Mouse (Mus musculus) testis, adult 2 months (tissue): ENCODE measurements at regions not wholly inside any gene's neighbourhood (a gene's known extent, or its start where the extent isn't known, plus 50 kb on each side); places are given as distances from the start of the nearest gene placed in this dataset.

Experiments used
- H3K27ac ChIP-seq: fragments of 200-500 bp; 2 replicates; pipeline ENCODE4 v1.5.1; 2012; ENCODE audit warnings: low read depth, low read length; ENCODE audit not compliant: control insufficient read depth, insufficient read depth
- H3K27me3 ChIP-seq: fragments of 200-500 bp; 2 replicates; pipeline ENCODE4 v1.6.1; 2012; ENCODE audit warnings: mild to moderate bottlenecking, low read length, moderate library complexity; ENCODE audit not compliant: control insufficient read depth, insufficient read depth
- H3K36me3 ChIP-seq: fragments of 200-500 bp; 2 replicates; pipeline ENCODE4 v1.6.1; 2012; ENCODE audit warnings: mild to moderate bottlenecking, low read length; ENCODE audit not compliant: control insufficient read depth, insufficient read depth
- H3K4me1 ChIP-seq: fragments of 200-500 bp; 2 replicates; pipeline ENCODE4 v1.6.1; 2012; ENCODE audit warnings: low read length; ENCODE audit not compliant: control insufficient read depth, insufficient read depth
- H3K4me3 ChIP-seq: fragments of 200-500 bp; 2 replicates; pipeline ENCODE4 v1.5.1; 2012; ENCODE audit warnings: low read depth, mild to moderate bottlenecking, low read length, moderate library complexity, mixed read lengths; ENCODE audit not compliant: control insufficient read depth
- CTCF ChIP-seq: fragments of 200-500 bp; IDR thresholded peaks from 2 replicates; pipeline ENCODE4 v1.5.1; 2012; ENCODE audit warnings: low read depth, mild to moderate bottlenecking, inconsistent platforms, low read length, moderate library complexity; ENCODE audit not compliant: control insufficient read depth, insufficient read depth, insufficient replicate concordance
- POLR2A ChIP-seq: fragments of 200-500 bp; IDR thresholded peaks from 2 replicates; pipeline ENCODE4 v1.6.1; 2012; ENCODE audit warnings: low read depth, mild to moderate bottlenecking, inconsistent platforms, low read length, moderate library complexity; ENCODE audit not compliant: control insufficient read depth

GRCm38 (mm10) chr12:15741219-15741618, 75.5 kb downstream of the Trib2 start:
- no peak for TF ChIP-seq POLR2A
- no peak for TF ChIP-seq CTCF
- Histone ChIP-seq H3K36me3 (no peaks in the 10 kb centered on the region), H3K4me1 (no peaks in the 10 kb centered on the region), H3K4me3 (no peak overlapping the region), H3K27me3 (no peaks in the 10 kb centered on the region), H3K27ac (no peak overlapping the region)

GRCm38 (mm10) chr12:15738989-15739388, 77.7 kb downstream of the Trib2 start:
- Histone ChIP-seq H3K4me3 (no peak overlapping the region), H3K27me3 (no peaks in the 10 kb centered on the region), H3K36me3 (no peaks in the 10 kb centered on the region), H3K4me1 (no peaks in the 10 kb centered on the region), H3K27ac (no peak overlapping the region)
- TF ChIP-seq CTCF (no peak), POLR2A (no peak)

GRCm38 (mm10) chr12:15731261-15731660, 85.5 kb downstream of the Trib2 start:
- H3K36me3 ChIP-seq: no peaks in the 10 kb centered on the region
- H3K27me3 ChIP-seq: no peaks in the 10 kb centered on the region
- H3K4me3 ChIP-seq: no peak overlapping the region
- no peak overlapping the region for H3K27ac ChIP-seq
- no peaks in the 10 kb centered on the region for H3K4me1 ChIP-seq
- TF ChIP-seq CTCF: no peak
- TF ChIP-seq POLR2A: no peak

GRCm38 (mm10) chr12:15729696-15730095, 87.0 kb downstream of the Trib2 start:
- Histone ChIP-seq H3K36me3 (no peaks in the 10 kb centered on the region), H3K27me3 (no peaks in the 10 kb centered on the region), H3K4me3 (no peak overlapping the region), H3K27ac (no peak overlapping the region), H3K4me1 (no peaks in the 10 kb centered on the region)
- TF ChIP-seq CTCF (no peak), POLR2A (no peak)

GRCm38 (mm10) chr12:15723529-15723928, 93.2 kb downstream of the Trib2 start:
- Histone ChIP-seq H3K4me1 (no peaks in the 10 kb centered on the region), H3K27ac (no peak overlapping the region), H3K4me3 (no peak overlapping the region), H3K36me3 (no peaks in the 10 kb centered on the region), H3K27me3 (no peaks in the 10 kb centered on the region)
- no peak for TF ChIP-seq CTCF
- TF ChIP-seq POLR2A: no peak

- no peaks in the 10 kb centered on the region for H3K27me3 ChIP-seq
- H3K4me1 ChIP-seq: no peaks in the 10 kb centered on the region
- TF ChIP-seq CTCF (no peak), POLR2A (no peak)
Observed at GRCm38 (mm10) chr12:15722161-15722560, 94.6 kb downstream of the Trib2 start.

GRCm38 (mm10) chr12:15720171-15720570, 96.6 kb downstream of the Trib2 start:
- no peak for TF ChIP-seq POLR2A
- TF ChIP-seq CTCF: no peak
- no peak overlapping the region for H3K4me3 ChIP-seq
- H3K27me3 ChIP-seq: no peaks in the 10 kb centered on the region
- H3K4me1 ChIP-seq: no peaks in the 10 kb centered on the region
- no peaks in the 10 kb centered on the region for H3K36me3 ChIP-seq
- no peak overlapping the region for H3K27ac ChIP-seq

More at GRCm38 (mm10) chr12:15722161-15722560, 94.6 kb downstream of the Trib2 start:
- Histone ChIP-seq H3K36me3 (no peaks in the 10 kb centered on the region), H3K27ac (no peak overlapping the region), H3K4me3 (no peak overlapping the region)

- H3K4me3 ChIP-seq: no peak overlapping the region
- no peaks in the 10 kb centered on the region for H3K27me3 ChIP-seq
- no peaks in the 10 kb centered on the region for H3K4me1 ChIP-seq
- TF ChIP-seq POLR2A: no peak
- no peak for TF ChIP-seq CTCF
- no peaks in the 10 kb centered on the region for H3K36me3 ChIP-seq
- no peak overlapping the region for H3K27ac ChIP-seq
Observed at GRCm38 (mm10) chr12:15718827-15719226, 97.9 kb downstream of the Trib2 start.
